Mouse (Mus musculus): ENCODE results near the gene Gpr82. TPM values are rescaled to one million over a fixed set of nuclear protein-coding genes. Genes with fewer than 3 reads are reported as not detected.

Gene Gpr82
- polyA plus RNA-seq (2012; rRNA removed), result 0.06 and 0.11 TPM in 2 replicates

GRCm38 (mm10) chrX:13661063-13661462 is at the start of gene Gpr82:
Gene Gpr82 (plus strand): TSS chrX:13661363.
- 93% methylated on average over 5 of the region's 5 CpGs for WGBS
- DNase-seq (ENCODE audit: low read depth, low spot score), result no peak

- DNase-seq (ENCODE audit: low read depth, low spot score), result no peak
- WGBS, result 68% methylated on average over 2 of the region's 2 CpGs
These were observed 49.0 kb upstream of the Gpr82 start for GRCm38 (mm10) chrX:13612115-13612514.

- WGBS, result 46% methylated on average over 1 of the region's 1 CpGs
These were observed 44.4 kb upstream of the Gpr82 start for GRCm38 (mm10) chrX:13616726-13617125.

GRCm38 (mm10) chrX:13617294-13617693 is 43.9 kb upstream of the Gpr82 start:
- no peak for DNase-seq (ENCODE audit: low read depth, low spot score)
- 100% methylated on average over 1 of the region's 1 CpGs for WGBS

More at GRCm38 (mm10) chrX:13616726-13617125, 44.4 kb upstream of the Gpr82 start:
- DNase-seq (ENCODE audit: low read depth, low spot score), result no peak

- WGBS, result 50% methylated on average over 4 of the region's 4 CpGs
- DNase-seq (ENCODE audit: low read depth, low spot score), result no peak
These were observed 42.7 kb upstream of the Gpr82 start for GRCm38 (mm10) chrX:13618476-13618875.

GRCm38 (mm10) chrX:13621473-13621872 is 39.7 kb upstream of the Gpr82 start:
- no peak for DNase-seq (ENCODE audit: low read depth, low spot score)
- WGBS, result 60% methylated on average over 4 of the region's 4 CpGs

- no peak for DNase-seq (ENCODE audit: low read depth, low spot score)
- WGBS, result 86% methylated on average over 5 of the region's 5 CpGs
These were observed 38.5 kb upstream of the Gpr82 start for GRCm38 (mm10) chrX:13622654-13623053.

GRCm38 (mm10) chrX:13631599-13632283 is 29.4 kb upstream of the Gpr82 start, which contains the start of gene Gpr34:
Gene Gpr34 (plus strand): TSS chrX:13632089.
- 59% methylated on average over 5 of the region's 5 CpGs for WGBS
- DNase-seq (ENCODE audit: low read depth, low spot score), result no peak

GRCm38 (mm10) chrX:13636398-13636797 is 24.8 kb upstream of the Gpr82 start:
- 78% methylated on average over 1 of the region's 1 CpGs for WGBS
- DNase-seq (ENCODE audit: low read depth, low spot score), result no peak

GRCm38 (mm10) chrX:13638894-13639293 is 22.3 kb upstream of the Gpr82 start:
- WGBS, result 42% methylated on average over 2 of the region's 2 CpGs

GRCm38 (mm10) chrX:13651889-13652288 is 9.3 kb upstream of the Gpr82 start:
- no peak for DNase-seq (ENCODE audit: low read depth, low spot score)
- 78% methylated on average over 2 of the region's 2 CpGs for WGBS

More at GRCm38 (mm10) chrX:13638894-13639293, 22.3 kb upstream of the Gpr82 start:
- no peak for DNase-seq (ENCODE audit: low read depth, low spot score)

- no peak for DNase-seq (ENCODE audit: low read depth, low spot score)
- 92% methylated on average over 1 of the region's 1 CpGs for WGBS
These were observed 8.9 kb upstream of the Gpr82 start for GRCm38 (mm10) chrX:13652291-13652690.

- 80% methylated on average over 3 of the region's 3 CpGs for WGBS
- no peak for DNase-seq (ENCODE audit: low read depth, low spot score)
These were observed 6.2 kb upstream of the Gpr82 start for GRCm38 (mm10) chrX:13655005-13655421.

GRCm38 (mm10) chrX:13655906-13656305 is 5.3 kb upstream of the Gpr82 start:
- DNase-seq (ENCODE audit: low read depth, low spot score), result no peak
- 65% methylated on average over 6 of the region's 6 CpGs for WGBS

GRCm38 (mm10) chrX:13656721-13657120 is 4.4 kb upstream of the Gpr82 start:
- no peak for DNase-seq (ENCODE audit: low read depth, low spot score)

GRCm38 (mm10) chrX:13658616-13659140 is 2.5 kb upstream of the Gpr82 start:
- 84% methylated on average over 3 of the region's 3 CpGs for WGBS
- no peak for DNase-seq (ENCODE audit: low read depth, low spot score)

More at GRCm38 (mm10) chrX:13656721-13657120, 4.4 kb upstream of the Gpr82 start:
- 4% methylated on average over 1 of the region's 1 CpGs for WGBS

GRCm38 (mm10) chrX:13659201-13659890 is 1.8 kb upstream of the Gpr82 start:
- WGBS, result 73% methylated on average over 4 of the region's 4 CpGs
- DNase-seq (ENCODE audit: low read depth, low spot score), result no peak

- 63% methylated on average over 5 of the region's 5 CpGs for whole genome bisulfite sequencing
- DNase-seq (ENCODE audit: low read depth, low spot score), result no peak
These were observed 7.7 kb downstream of the Gpr82 start for GRCm38 (mm10) chrX:13668867-13669266.

- 55% methylated on average over 3 of the region's 3 CpGs for WGBS
- no peak for DNase-seq (ENCODE audit: low read depth, low spot score)
These were observed 9.2 kb downstream of the Gpr82 start for GRCm38 (mm10) chrX:13670342-13670741.

GRCm38 (mm10) chrX:13673001-13673400 is 11.8 kb downstream of the Gpr82 start:
- no peak for DNase-seq (ENCODE audit: low read depth, low spot score)
- WGBS, result 87% methylated on average over 3 of the region's 3 CpGs

- 91% methylated on average over 3 of the region's 3 CpGs for WGBS
- DNase-seq (ENCODE audit: low read depth, low spot score), result no peak
These were observed 20.6 kb downstream of the Gpr82 start for GRCm38 (mm10) chrX:13681748-13682147.
